Mouse (Mus musculus) C2C12 (cell line): ENCODE results near the gene Rptor.

Experiments used
- CEBPB ChIP-seq: IDR thresholded peaks from one replicate; pipeline ENCODE4 v1.6.1; 2011; ENCODE audit warnings: low read depth, mild to moderate bottlenecking, control low read depth, moderate library complexity
- CTCF ChIP-seq: IDR thresholded peaks from one replicate; pipeline ENCODE4 v1.5.1; 2011; ENCODE audit not compliant: control insufficient read depth, insufficient read depth, insufficient read length
- FOSL1 ChIP-seq: IDR thresholded peaks from one replicate; pipeline ENCODE4 v1.8.0; 2011; ENCODE audit warnings: mild to moderate bottlenecking, low read length; ENCODE audit not compliant: poor library complexity, insufficient read depth, severe bottlenecking
- MAX ChIP-seq: IDR thresholded peaks from one replicate; pipeline ENCODE4 v1.6.1; 2011; ENCODE audit warnings: mild to moderate bottlenecking, control low read depth
- MYOD1 ChIP-seq: IDR thresholded peaks from one replicate; pipeline ENCODE4 v1.6.1; 2011; ENCODE audit warnings: low read depth; ENCODE audit not compliant: control insufficient read depth, insufficient read length
- MYOG ChIP-seq: IDR thresholded peaks from one replicate; pipeline ENCODE4 v1.6.1; 2011; ENCODE audit not compliant: control insufficient read depth, insufficient read length; ENCODE audit errors: extremely low read depth
- USF1 ChIP-seq: IDR thresholded peaks from one replicate; pipeline ENCODE4 v1.6.1; 2011; ENCODE audit warnings: low read depth, mild to moderate bottlenecking, control low read depth, moderate library complexity

DNA sequence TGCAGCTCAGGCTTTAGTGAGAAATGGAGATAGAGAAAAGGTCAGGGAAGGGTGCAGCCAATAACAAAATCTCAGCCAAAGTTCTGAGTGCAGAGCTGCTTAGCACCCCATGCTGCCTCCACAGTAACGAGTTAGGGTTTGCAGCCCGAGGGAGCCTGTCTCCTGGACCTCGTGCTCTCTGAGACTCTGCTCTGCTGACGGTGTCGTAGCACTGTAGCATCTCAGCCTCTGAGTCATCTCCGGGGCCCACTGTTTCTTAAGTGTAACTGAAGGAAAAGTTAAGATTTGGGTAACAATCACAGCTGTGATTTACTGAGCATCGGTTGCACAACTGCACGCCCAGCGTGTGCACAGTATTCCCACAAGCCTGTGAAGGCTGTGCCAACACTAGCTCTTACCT is 160.2 kb downstream of the Rptor start:
- TF ChIP-seq CTCF (no peak), CEBPB (no peak), MAX (no peak), MYOG (no peak), MYOD1 (no peak), USF1 (no peak), FOSL1 (no peak)
